ENCODE assay signal across 7 mouse cellular contexts in genomic region chr12:23010199-23010598, GRCm38 (mm10).
DNase-seq lines count a peak whose midpoint lies in the region; ATAC-seq lines count a peak whose summit lies in the region.
"Not testable (repeated sequence)": the region's sequence is repeated elsewhere in the genome, so short reads cannot be mapped to it uniquely, and the experiment has no call there.

No protein-coding gene starts in this region.

- H3K9me3 ChIP-seq in forebrain, embryonic 16.5 days (ENCODE audit: control insufficient read depth, low read length); liver, embryonic 11.5 days (ENCODE audit: control insufficient read depth, low read length); midbrain, embryonic 14.5 days (ENCODE audit: control insufficient read depth, low read length): not testable (repeated sequence)

- H3K27ac ChIP-seq in forebrain, embryonic 16.5 days (ENCODE audit: low read length); liver, embryonic 11.5 days (ENCODE audit: low read depth, low read length); midbrain, embryonic 14.5 days (replicated peaks; ENCODE audit: low read depth, low read length): not testable (repeated sequence)

- 1% methylated on average over 28 of the region's 37 CpGs for WGBS in forebrain, embryonic 16.5 days
- WGBS in liver, embryonic 11.5 days, result 2% methylated on average over 36 of the region's 37 CpGs
- WGBS in midbrain, embryonic 14.5 days, result 4% methylated on average over 32 of the region's 37 CpGs

- H3K27me3 ChIP-seq in forebrain, embryonic 16.5 days (replicated peaks; ENCODE audit: control insufficient read depth, insufficient read depth, low read length); liver, embryonic 11.5 days (replicated peaks; ENCODE audit: control insufficient read depth, insufficient read depth, low read length); midbrain, embryonic 14.5 days (ENCODE audit: control insufficient read depth, insufficient read depth, low read length): not testable (repeated sequence)

- ATAC-seq in forebrain, embryonic 16.5 days; liver, embryonic 11.5 days (replicated peaks; ENCODE audit: low FRiP score); midbrain, embryonic 14.5 days (ENCODE audit: low FRiP score, low TSS enrichment): not testable (repeated sequence)

- H3K9ac ChIP-seq in forebrain, embryonic 16.5 days (replicated peaks; ENCODE audit: low read depth, low read length); liver, embryonic 11.5 days (ENCODE audit: low read depth, low read length); midbrain, embryonic 14.5 days (replicated peaks; ENCODE audit: low read length): not testable (repeated sequence)

- not testable (repeated sequence) for H3K4me2 ChIP-seq in forebrain, embryonic 16.5 days (ENCODE audit: low read length)
- H3K4me2 ChIP-seq in liver, embryonic 11.5 days, result peak overlapping the region; percentile 43
- H3K4me2 ChIP-seq in midbrain, embryonic 14.5 days (ENCODE audit: low read length), result peak overlapping the region; percentile 33

- not testable (repeated sequence) for H3K4me1 ChIP-seq in forebrain, embryonic 16.5 days (replicated peaks; ENCODE audit: control insufficient read depth, insufficient read depth, low read length); liver, embryonic 11.5 days (replicated peaks; ENCODE audit: control insufficient read depth, insufficient read depth, low read length); midbrain, embryonic 14.5 days (ENCODE audit: control insufficient read depth, insufficient read depth, low read length)

- H3K4me3 ChIP-seq in forebrain, embryonic 16.5 days (replicated peaks; ENCODE audit: low read length), result peak overlapping the region; percentile 41
- H3K4me3 ChIP-seq in liver, embryonic 11.5 days (ENCODE audit: low read depth, low read length), result peak overlapping the region; percentile 47
- peak overlapping the region; percentile 23 for H3K4me3 ChIP-seq in midbrain, embryonic 14.5 days (replicated peaks; ENCODE audit: low read depth, low read length)

- not testable (repeated sequence) for H3K36me3 ChIP-seq in forebrain, embryonic 16.5 days (ENCODE audit: control insufficient read depth, insufficient read depth); liver, embryonic 11.5 days (ENCODE audit: control insufficient read depth, insufficient read depth, low read length); midbrain, embryonic 14.5 days (ENCODE audit: control insufficient read depth, insufficient read depth, low read length)

- peak; percentile 10 for DNase-seq in brain, embryonic 18.5 days (ENCODE audit: low read depth, low spot score)
- peak; percentile 27 to 31 for DNase-seq in heart, postnatal 14 days
- peak; percentile 46 for DNase-seq in kidney, postnatal 10 days
- peak; percentile 52 for DNase-seq in liver, embryonic 11.5 days (ENCODE audit: low spot score)
- peak; percentile 45 for DNase-seq in midbrain, embryonic 14.5 days
- peak; percentile 8 for DNase-seq in right cerebral cortex, postnatal 14 days

- intact Hi-C loops in heart, postnatal 14 days (cut with DNase I), result not testable (repeated sequence)
